Mouse (Mus musculus) neural tube, embryonic 10.5 days (tissue): Measurements from ENCODE around the gene 2310011J03Rik.

Source experiments
- DNase-seq: peaks from one replicate; pipeline ENCODE4 v3.0.0-alpha.2; 2017; ENCODE audit warnings: low spot score; ENCODE audit errors: extremely low spot score

2310011J03Rik gene

GRCm38 (mm10) chr10:80294311-80294710 is 26.0 kb downstream of the 2310011J03Rik start:
- no peak for DNase-seq

DNA sequence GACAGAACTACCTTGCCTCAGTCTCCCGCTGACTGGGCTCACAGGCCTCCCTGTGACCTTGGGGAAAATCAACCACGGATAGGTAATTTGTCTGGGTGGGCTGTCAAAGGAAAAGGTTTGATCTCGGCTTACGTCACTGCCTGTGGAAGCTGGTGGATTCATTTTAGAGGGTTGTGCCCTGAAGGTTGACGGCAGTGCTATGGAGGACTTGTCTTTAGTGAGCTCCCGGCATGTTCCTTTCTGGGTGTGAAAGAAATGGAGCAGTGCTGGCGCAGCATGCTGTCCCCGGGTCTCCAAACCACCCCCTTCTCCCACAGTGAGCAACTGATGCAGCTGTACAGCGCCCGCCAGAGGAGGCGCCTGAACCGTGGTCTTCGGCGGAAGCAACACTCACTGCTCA is 27.0 kb downstream of the 2310011J03Rik start:
- no peak for DNase-seq

- DNase-seq: peak; percentile 96
Observed at GRCm38 (mm10) chr10:80292251-80293146, 27.8 kb downstream of the 2310011J03Rik start, which contains the start of gene Rps15. Gene Rps15 (plus strand): TSS chr10:80292453.

DNA sequence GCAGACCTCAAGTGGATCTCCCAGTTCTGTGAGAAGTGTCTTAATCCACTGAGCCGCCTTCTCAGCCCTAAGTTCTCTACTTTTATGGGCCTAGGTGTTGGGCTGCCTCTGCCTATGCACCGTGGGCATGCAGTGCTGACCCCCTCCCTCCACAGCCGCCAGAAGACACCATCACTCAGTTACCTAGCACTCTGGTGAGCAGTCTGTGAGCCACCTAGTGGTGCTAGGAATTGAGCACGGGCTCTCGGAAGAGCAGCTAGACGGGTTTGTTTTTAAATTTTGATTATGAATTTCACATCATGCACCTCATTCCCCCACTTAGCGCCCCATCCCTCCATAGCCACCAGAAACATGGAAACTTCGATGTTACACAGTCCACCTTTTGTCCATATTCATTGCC is 31.7 kb downstream of the 2310011J03Rik start:
- no peak for DNase-seq

GRCm38 (mm10) chr10:80288097-80288496 is 32.2 kb downstream of the 2310011J03Rik start:
- DNase-seq: no peak

DNA sequence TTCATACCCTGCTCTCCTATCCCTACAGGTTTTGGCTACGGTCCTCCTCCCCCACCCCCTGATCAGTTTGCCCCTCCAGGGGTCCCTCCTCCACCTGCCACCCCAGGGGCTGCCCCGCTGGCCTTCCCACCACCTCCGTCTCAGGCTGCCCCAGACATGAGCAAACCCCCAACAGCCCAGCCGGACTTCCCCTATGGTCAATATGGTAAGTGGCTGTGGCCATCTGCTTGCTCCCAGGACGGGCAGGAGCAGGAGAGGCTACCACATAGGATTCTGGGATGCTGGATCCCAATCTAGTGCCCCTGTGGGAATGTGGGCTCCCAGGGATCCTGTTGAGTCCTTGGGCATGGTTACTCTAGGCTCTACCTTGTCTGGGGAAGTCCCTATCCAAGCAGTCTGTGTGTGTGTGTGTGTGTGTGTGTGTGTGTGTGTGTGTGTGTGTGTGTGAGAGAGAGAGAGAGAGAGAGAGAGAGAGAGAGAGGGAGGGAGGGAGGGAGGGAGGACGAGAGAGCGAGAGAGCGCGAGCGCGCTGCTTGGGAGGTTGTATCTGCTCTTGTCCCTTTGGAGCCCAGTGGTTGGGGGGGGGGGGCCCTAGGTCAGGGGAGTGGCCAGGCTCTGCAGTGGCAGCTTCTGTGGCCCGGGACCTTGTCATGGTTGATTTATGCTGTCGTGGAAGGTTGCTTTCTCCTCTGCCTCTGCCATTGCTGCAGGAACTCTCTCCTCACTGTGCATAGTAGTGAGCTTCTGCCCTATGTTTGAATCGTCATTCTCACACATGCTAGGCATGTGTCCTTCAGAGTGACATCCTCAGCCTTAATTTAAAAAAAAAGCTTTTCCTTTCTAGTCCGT is 34.9 kb downstream of the 2310011J03Rik start:
- no peak for DNase-seq

DNA sequence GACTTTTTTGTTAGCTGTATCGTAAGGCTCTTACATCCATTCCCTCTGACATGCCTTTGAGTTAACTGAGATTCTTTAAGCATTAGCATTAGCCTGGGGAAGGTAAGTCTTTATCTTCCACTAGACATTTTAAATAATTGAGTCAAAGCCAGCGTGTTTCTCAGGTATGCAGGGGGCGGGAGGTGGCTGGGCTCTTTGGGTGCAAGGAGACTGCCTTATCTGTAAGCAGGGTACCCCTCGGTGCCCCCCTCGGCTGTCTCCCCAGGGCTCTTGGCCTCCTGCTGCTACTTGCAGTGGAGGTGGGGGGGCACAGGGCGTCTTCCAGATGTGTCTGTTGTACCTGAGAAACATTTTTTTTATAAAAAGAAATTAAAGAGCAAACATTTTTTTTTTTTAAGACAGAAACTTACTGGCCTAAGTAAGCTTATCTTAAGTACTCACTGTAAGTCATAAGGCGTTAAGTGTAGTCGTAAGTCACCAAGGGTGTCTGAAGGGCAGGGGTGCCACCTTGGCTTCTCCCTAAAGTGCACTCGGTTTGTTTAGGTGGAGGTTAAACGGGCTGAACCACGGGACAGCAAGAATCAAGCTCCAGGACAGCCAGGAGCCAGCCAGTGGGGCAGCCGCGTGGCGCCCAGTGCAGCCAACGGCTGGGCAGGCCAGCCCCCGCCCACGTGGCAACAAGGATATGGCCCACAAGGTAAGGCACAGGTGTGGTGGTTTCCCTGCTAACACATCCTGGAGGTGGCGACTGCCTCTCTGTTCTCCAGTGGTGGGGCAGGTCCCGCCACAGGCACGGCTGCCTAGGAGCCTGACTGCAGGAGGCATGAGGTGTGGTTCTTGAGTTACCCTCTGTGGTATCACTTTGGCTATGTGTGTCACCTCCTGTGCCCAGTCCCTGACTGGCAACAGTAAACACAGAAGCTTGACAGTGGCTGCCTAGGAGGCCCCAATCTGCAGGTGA is 37.6 kb downstream of the 2310011J03Rik start:
- no peak for DNase-seq

GRCm38 (mm10) chr10:80281921-80282371 is 38.4 kb downstream of the 2310011J03Rik start:
- no peak for DNase-seq

- no peak for DNase-seq
Observed at GRCm38 (mm10) chr10:80281304-80281703, 39.0 kb downstream of the 2310011J03Rik start.

DNA sequence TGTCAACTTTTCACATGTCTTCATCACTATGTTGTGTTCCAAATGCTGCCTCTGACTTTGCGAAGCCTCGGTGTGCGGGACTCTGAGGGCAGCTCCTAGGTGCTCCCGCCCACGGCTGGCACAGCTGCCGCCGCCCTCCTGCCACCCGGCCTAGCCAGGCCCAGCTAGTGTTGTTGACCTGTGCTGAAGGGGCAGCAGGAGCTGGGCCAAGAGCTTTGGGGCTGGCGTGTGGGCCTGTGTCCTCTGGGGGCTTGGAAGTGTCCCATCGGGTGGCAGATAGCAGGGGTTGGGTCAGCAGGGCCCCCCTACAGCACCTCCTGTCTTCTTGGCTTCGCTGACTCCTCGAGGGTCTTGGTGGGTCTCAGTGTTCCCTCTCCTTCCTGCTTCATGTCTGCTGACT is 41.1 kb downstream of the 2310011J03Rik start:
- DNase-seq: no peak

DNA sequence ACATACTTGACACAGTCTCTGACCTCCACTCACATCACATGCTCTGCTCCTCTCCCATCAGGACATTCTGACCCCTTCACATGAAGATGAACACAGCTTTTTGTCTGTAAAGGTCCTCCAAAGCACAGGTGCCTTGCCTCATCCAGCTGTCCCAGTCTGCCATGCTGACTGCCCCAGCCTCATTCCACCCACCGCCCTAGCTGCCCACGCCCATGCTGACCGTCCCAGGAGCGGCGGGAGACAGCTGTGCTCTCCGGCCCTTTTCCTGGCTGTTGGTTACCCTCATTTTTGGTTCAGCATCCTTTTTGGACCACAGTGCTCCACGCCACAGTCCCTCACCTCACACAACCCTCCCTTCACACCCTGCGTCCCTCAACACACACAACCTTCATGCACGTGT is 41.9 kb downstream of the 2310011J03Rik start:
- no peak for DNase-seq

GRCm38 (mm10) chr10:80276238-80276637 is 44.1 kb downstream of the 2310011J03Rik start:
- DNase-seq: no peak

DNA sequence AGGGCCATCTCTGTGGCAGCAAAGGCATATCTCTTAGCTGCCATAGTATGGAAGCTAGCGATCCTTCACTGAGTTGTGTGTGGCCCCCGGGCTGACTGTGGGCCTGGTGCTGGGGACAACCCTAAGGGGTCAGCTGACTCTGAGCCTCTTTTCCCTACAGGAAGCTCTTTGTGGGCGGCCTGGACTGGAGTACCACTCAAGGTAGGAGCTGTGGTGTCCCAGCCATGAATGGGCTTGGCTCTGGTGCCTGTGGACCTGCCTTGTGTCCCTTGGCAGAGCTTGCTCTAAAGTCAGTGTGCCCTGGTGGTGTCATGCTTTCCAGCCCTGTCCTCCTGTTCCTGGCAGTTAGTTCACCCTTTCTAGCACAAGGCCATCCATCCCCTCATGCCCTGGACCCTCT is 46.5 kb downstream of the 2310011J03Rik start:
- DNase-seq: no peak

DNA sequence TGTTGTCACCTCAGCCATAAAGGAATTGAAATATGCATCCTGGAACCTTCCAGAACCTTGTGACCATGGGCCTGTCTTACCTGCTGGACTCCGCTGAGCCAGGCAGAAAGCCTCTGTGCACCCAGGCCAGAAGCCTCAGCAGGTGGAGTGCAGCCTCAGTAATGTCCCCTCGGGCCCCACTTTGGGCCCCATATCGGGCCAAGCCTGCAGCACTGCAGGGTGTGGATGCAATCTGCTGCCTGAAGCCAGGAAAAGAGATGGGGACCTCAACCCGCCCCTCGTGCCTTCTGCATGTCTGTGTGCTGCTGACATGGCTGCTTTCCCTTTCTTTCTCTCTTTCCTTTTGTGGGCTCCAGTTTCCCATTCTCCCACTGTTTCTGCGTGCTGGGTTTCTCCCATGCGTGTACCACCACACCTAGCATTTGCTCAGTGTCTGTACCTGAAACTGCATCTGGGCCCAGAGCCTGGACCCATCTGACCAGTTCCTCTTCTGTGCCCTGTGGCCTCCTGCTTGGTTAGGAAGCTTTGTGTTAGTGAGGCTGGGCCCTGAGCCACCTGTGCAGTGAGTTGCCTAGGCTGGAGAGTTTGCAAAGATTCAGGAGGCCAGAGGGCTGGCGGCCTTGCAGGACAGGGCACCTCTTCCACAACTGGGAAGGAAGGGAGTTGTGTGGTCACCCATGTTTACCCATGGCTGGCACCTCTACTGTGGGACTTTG is 48.3 kb downstream of the 2310011J03Rik start:
- DNase-seq: no peak

GRCm38 (mm10) chr10:80271186-80271843 is 49.0 kb downstream of the 2310011J03Rik start:
- DNase-seq: no peak

DNA sequence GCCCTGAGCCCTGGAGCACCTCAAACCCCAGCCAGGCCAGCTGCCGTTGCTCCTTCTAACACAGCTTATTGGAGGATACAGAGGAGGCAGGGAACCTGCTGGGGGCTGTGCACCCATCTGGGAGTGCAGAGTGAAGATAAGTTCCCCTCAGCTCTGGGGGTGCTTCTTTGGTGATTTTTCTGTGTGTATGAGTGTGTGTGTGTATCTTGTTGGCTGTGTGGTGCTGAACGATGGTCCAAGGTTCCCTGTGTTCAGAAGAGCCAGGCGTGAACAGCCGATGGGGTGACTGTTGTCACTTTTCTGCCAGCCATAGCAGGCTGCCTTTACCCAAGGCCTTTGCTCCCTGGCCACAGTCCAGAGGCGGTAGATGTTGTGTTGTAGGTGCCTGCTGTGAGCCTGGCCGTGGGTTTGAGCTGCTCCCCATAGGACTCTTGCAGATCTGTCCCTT is 49.6 kb downstream of the 2310011J03Rik start:
- DNase-seq: no peak

DNA sequence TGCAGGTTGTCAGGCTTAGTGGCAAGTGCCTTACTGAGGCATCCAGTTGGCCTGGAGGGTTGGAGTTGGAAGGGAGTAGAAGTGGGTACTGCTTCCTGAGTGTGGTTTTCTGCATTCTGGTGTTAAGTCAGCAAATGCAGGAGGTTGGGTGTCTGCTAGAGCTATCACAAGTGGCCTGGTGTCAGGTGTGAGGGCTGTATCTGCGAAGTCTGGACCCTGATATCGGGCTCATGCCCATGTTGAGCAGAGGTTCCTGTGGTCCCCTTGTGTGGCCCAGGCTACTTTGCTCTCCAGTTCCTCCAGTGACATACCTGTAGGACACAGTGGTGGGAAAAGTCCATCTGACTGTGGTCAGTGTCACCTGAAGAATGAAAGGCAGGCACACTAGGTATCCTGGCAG is 50.2 kb downstream of the 2310011J03Rik start:
- DNase-seq: no peak
